Mouse (Mus musculus): ENCODE data around the gene Hipk2.

DNA sequence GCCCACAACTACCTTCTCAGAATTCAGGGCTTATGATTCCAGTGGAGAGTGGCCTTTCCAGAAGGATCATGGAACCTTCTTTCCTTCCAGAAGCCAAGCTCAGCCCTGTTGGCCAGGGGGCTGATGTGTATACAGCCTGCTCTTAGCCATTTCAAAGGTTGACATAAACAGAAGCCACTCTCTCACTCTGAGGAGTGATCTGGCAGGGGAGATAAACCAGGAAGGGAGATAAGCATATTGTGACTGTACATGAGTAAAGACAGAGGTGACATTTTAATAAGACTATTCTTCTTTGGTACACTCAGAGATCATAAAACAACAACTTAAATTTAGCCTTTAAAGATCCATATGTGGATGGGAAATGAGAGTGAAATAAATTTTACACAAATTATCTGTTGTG, 97.1 kb downstream of the Hipk2 start:
- TF ChIP-seq POLR2A (IDR thresholded peaks at IDR 0.05; ENCODE audit: extremely low read depth, insufficient read depth, low read length) (no peak), CTCF (IDR thresholded peaks at IDR 0.05; ENCODE audit: extremely low read depth, insufficient read depth, low read length) (no peak)
